Mouse (Mus musculus): ENCODE data around the gene Sh3tc1. TPM values are rescaled to one million over a fixed set of nuclear protein-coding genes. Genes with fewer than 3 reads are reported as not detected.
A peak's percentile ranks its signal among the peaks of the same experiment; 100 is the strongest.

Gene Sh3tc1
- total and polyA plus RNA-seq, 2 experiments from 2014 or later = 9.4 to 11.4 TPM

DNA sequence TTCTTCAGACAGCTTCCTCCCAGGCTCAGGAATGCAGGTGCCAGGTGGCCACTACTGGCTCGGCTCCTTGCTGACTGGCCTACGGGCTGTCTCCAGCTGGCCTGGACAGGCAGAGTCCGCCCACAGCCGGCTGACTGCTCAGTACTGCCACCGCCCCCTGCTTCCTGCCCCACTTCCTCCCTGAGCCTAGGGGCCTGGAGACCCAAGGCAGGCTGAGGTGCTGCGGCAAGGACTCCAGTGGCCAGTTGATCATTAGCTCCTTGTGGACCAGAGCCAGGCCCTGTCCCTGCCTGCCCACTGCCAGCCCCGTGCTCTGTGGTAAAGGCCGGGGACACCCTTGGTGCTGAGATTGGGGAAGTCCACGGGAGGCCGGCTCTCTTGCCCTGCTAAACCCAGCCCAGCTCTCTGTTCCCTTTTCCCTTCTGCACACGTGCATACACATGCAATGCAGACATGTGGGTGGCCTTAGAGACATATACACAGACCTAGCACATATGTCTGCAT is 10.8 kb downstream of the Sh3tc1 start:
- Histone ChIP-seq H3K9ac (replicated peaks; ENCODE audit: low read depth, low read length) (peak overlapping the region; percentile 43), H3K36me3 (replicated peaks; ENCODE audit: control insufficient read depth, insufficient read depth, low read length) (no peaks in the 10 kb centered on the region), H3K4me1 (ENCODE audit: control insufficient read depth, insufficient read depth) (peaks cover 9% of the 10 kb centered on the region; the same call in 1 of the 2 replicates), H3K4me3 (ENCODE audit: low read depth, low read length) (peak overlapping the region; percentile 36), H3K4me2 (ENCODE audit: low read depth, low read length) (peak overlapping the region; percentile 54), H3K27me3 (ENCODE audit: control insufficient read depth, insufficient read depth, low read length) (no peaks in the 10 kb centered on the region), H3K27ac (ENCODE audit: low read depth) (peak overlapping the region; percentile 85), H3K9me3 (replicated peaks; ENCODE audit: control insufficient read depth, low read length) (no peaks in the 10 kb centered on the region)
- no peak for TF ChIP-seq EP300 (IDR thresholded peaks at IDR 0.05; ENCODE audit: low read depth)
- TF ChIP-seq CTCF (IDR thresholded peaks at IDR 0.05; ENCODE audit: low read depth) = 0 out of 2 replicates have a peak, but pooled peaks have one; percentile 3
- WGBS = 43% methylated on average over 11 of the region's 11 CpGs
- DNase-seq (ENCODE audit: low spot score) (peak; percentile 58), ATAC-seq (ENCODE audit: insufficient read depth, low read depth) (peak; percentile 82)

DNA sequence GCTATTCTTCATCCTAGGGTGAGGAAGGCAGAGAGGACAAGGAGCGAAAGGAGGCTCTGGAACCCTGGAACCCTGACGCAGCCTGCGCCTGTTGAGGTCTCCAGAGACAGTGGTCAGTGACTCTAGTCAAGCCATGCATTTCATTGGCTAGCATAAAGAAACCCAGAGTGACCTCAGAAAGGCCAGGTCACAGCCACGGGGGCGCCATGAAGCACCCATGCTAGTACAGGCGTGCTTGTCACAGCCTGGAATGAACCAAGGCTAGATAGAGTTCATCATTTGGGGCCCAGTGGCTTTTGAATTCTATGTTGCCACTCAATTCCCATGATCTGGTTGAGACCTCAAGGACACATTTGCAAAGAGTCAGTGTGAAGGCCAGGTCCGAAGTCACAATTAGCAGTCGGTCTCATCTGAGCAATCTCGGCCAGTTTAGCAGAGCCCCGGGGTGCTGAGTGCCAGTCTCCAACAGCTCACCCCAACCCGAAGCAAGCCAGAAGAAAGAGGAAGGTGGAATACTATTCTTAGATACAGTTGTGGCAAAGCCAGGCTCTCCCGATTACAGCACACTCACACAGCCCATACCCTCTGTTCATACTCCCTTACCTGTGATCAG is 11.3 kb downstream of the Sh3tc1 start:
- H3K4me2 ChIP-seq (ENCODE audit: low read depth, low read length) = peak overlapping the region; percentile 54

GRCm38 (mm10) chr5:35727447-35727846 is 12.3 kb downstream of the Sh3tc1 start:
- Histone ChIP-seq H3K4me3 (ENCODE audit: low read depth, low read length) (peak overlapping the region; percentile 36; the same call in 1 of the 2 replicates), H3K9ac (replicated peaks; ENCODE audit: low read depth, low read length) (no peak overlapping the region), H3K36me3 (replicated peaks; ENCODE audit: control insufficient read depth, insufficient read depth, low read length) (no peaks in the 10 kb centered on the region), H3K9me3 (replicated peaks; ENCODE audit: control insufficient read depth, low read length) (no peaks in the 10 kb centered on the region), H3K27ac (ENCODE audit: low read depth) (no peak overlapping the region), H3K27me3 (ENCODE audit: control insufficient read depth, insufficient read depth, low read length) (no peaks in the 10 kb centered on the region), H3K4me2 (ENCODE audit: low read depth, low read length) (peak overlapping the region; percentile 54), H3K4me1 (ENCODE audit: control insufficient read depth, insufficient read depth) (peaks cover 15% of the 10 kb centered on the region; the same call in 1 of the 2 replicates)
- 79% methylated on average over 5 of the region's 5 CpGs for WGBS
- no peak for DNase-seq (ENCODE audit: low spot score)
- ATAC-seq (ENCODE audit: insufficient read depth, low read depth) = no peak
- TF ChIP-seq EP300 (IDR thresholded peaks at IDR 0.05; ENCODE audit: low read depth) (no peak), CTCF (IDR thresholded peaks at IDR 0.05; ENCODE audit: low read depth) (peak; percentile 29)

More for the DNA sequence above, 11.3 kb downstream of the Sh3tc1 start:
- DNase-seq (ENCODE audit: low spot score) (no peak), ATAC-seq (ENCODE audit: insufficient read depth, low read depth) (no peak)
- H3K27me3 ChIP-seq (ENCODE audit: control insufficient read depth, insufficient read depth, low read length) = no peaks in the 10 kb centered on the region
- H3K36me3 ChIP-seq (replicated peaks; ENCODE audit: control insufficient read depth, insufficient read depth, low read length) = no peaks in the 10 kb centered on the region
- TF ChIP-seq EP300 (IDR thresholded peaks at IDR 0.05; ENCODE audit: low read depth) = no peak
- TF ChIP-seq CTCF (IDR thresholded peaks at IDR 0.05; ENCODE audit: low read depth) = no peak
- H3K4me1 ChIP-seq (ENCODE audit: control insufficient read depth, insufficient read depth) = peaks cover 9% of the 10 kb centered on the region; the same call in 1 of the 2 replicates
- peak overlapping the region; percentile 85 for H3K27ac ChIP-seq (ENCODE audit: low read depth)
- peak overlapping the region; percentile 36 for H3K4me3 ChIP-seq (ENCODE audit: low read depth, low read length)
- H3K9me3 ChIP-seq (replicated peaks; ENCODE audit: control insufficient read depth, low read length) = no peaks in the 10 kb centered on the region
- WGBS = 45% methylated on average over 12 of the region's 12 CpGs
- H3K9ac ChIP-seq (replicated peaks; ENCODE audit: low read depth, low read length) = peak overlapping the region; percentile 43

- Histone ChIP-seq H3K4me2 (ENCODE audit: low read depth, low read length) (no peak overlapping the region), H3K36me3 (replicated peaks; ENCODE audit: control insufficient read depth, insufficient read depth, low read length) (no peaks in the 10 kb centered on the region), H3K27me3 (ENCODE audit: control insufficient read depth, insufficient read depth, low read length) (no peaks in the 10 kb centered on the region), H3K9ac (replicated peaks; ENCODE audit: low read depth, low read length) (no peak overlapping the region), H3K27ac (ENCODE audit: low read depth) (no peak overlapping the region), H3K4me3 (ENCODE audit: low read depth, low read length) (no peak overlapping the region), H3K4me1 (ENCODE audit: control insufficient read depth, insufficient read depth) (peaks cover 15% of the 10 kb centered on the region; the same call in 1 of the 2 replicates), H3K9me3 (replicated peaks; ENCODE audit: control insufficient read depth, low read length) (no peaks in the 10 kb centered on the region)
- 72% methylated on average over 3 of the region's 3 CpGs for WGBS
- TF ChIP-seq CTCF (IDR thresholded peaks at IDR 0.05; ENCODE audit: low read depth) (no peak), EP300 (IDR thresholded peaks at IDR 0.05; ENCODE audit: low read depth) (no peak)
- no peak for ATAC-seq (ENCODE audit: insufficient read depth, low read depth)
- no peak for DNase-seq (ENCODE audit: low spot score)
Observed at GRCm38 (mm10) chr5:35725840-35726239, 13.9 kb downstream of the Sh3tc1 start.

DNA sequence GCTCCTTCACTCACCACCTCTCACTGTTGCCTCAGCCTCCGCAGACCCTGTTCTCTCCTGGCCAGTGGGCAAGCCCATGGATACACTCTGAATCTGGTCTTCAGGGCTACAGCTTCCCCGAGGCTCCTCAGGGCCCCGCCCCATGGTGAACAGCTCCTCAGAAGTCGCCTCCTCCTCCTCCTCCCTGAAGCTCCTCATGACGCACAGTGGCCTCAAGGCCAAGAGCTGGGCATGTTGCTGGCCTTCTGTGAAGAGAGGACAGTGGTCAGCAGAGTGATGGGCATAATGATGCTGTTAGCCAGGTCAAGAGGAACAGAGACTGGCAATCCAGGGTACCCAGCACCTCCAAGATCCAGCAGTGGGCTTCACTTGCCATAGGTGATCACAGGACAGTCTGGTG is 15.9 kb downstream of the Sh3tc1 start:
- no peaks in the 10 kb centered on the region for H3K27me3 ChIP-seq (ENCODE audit: control insufficient read depth, insufficient read depth, low read length)
- no peaks in the 10 kb centered on the region for H3K9me3 ChIP-seq (replicated peaks; ENCODE audit: control insufficient read depth, low read length)
- no peak overlapping the region for H3K4me2 ChIP-seq (ENCODE audit: low read depth, low read length)
- TF ChIP-seq EP300 (IDR thresholded peaks at IDR 0.05; ENCODE audit: low read depth) (no peak), CTCF (IDR thresholded peaks at IDR 0.05; ENCODE audit: low read depth) (no peak)
- no peak for ATAC-seq (ENCODE audit: insufficient read depth, low read depth)
- peaks cover 26% of the 10 kb centered on the region for H3K4me1 ChIP-seq (ENCODE audit: control insufficient read depth, insufficient read depth)
- no peaks in the 10 kb centered on the region for H3K36me3 ChIP-seq (replicated peaks; ENCODE audit: control insufficient read depth, insufficient read depth, low read length)
- H3K9ac ChIP-seq (replicated peaks; ENCODE audit: low read depth, low read length) = no peak overlapping the region
- WGBS = 77% methylated on average over 5 of the region's 5 CpGs
- no peak overlapping the region for H3K27ac ChIP-seq (ENCODE audit: low read depth)
- no peak overlapping the region for H3K4me3 ChIP-seq (ENCODE audit: low read depth, low read length)
- no peak for DNase-seq (ENCODE audit: low spot score)

All from heart, postnatal 0 days (tissue).